Mouse (Mus musculus) thymus, adult 2 months (tissue): ENCODE data around the gene Stk11. TPM values are rescaled to one million over a fixed set of nuclear protein-coding genes. Genes with fewer than 3 reads are reported as not detected.

Experiments
- DNase-seq: peaks from one replicate; pipeline ENCODE4 v3.0.0; 2021
- H3K27ac ChIP-seq: fragments of 200-500 bp; 2 replicates; pipeline ENCODE4 v1.5.1; 2012; ENCODE audit warnings: low read length, control low read depth; ENCODE audit not compliant: control insufficient read depth, insufficient read depth
- H3K27me3 ChIP-seq: fragments of 200-500 bp; 2 replicates; pipeline ENCODE4 v1.6.1; 2012; ENCODE audit warnings: mild to moderate bottlenecking, low read length, moderate library complexity, mixed read lengths; ENCODE audit not compliant: control insufficient read depth, insufficient read depth
- H3K36me3 ChIP-seq: fragments of 200-500 bp; 2 replicates; pipeline ENCODE4 v1.6.1; 2012; ENCODE audit warnings: mild to moderate bottlenecking, low read length, moderate library complexity; ENCODE audit not compliant: control insufficient read depth, insufficient read depth
- H3K4me1 ChIP-seq: fragments of 200-500 bp; replicated peaks from 2 replicates; pipeline ENCODE4 v1.6.1; 2012; ENCODE audit warnings: low read length; ENCODE audit not compliant: control insufficient read depth, insufficient read depth
- H3K4me3 ChIP-seq: fragments of 200-500 bp; 2 replicates; pipeline ENCODE4 v1.5.1; 2012; ENCODE audit warnings: mild to moderate bottlenecking, low read length, control low read depth, moderate library complexity; ENCODE audit not compliant: control insufficient read depth, insufficient read depth
- CTCF ChIP-seq: fragments of 200-500 bp; IDR thresholded peaks from 2 replicates; pipeline ENCODE4 v1.5.1; 2012; ENCODE audit warnings: mild to moderate bottlenecking, control low read depth, low read length, moderate library complexity, borderline replicate concordance; ENCODE audit not compliant: control insufficient read depth, poor library complexity, insufficient read depth; ENCODE audit errors: extremely low read depth
- POLR2A ChIP-seq: fragments of 200-500 bp; IDR thresholded peaks from 2 replicates; pipeline ENCODE4 v1.6.1; 2012; ENCODE audit warnings: mild to moderate bottlenecking, low read length, control low read depth, moderate library complexity; ENCODE audit not compliant: control insufficient read depth, poor library complexity, insufficient read depth; ENCODE audit errors: extremely low read depth
- WGBS: fragments of 180-500 bp; shearing (Covaris S2); methylation state at CpG from one replicate; pipeline ENCODE4 v1.1.7; 2018; 5-methylcytosine and 5-hydroxymethylcytosine counted together
- polyA plus RNA-seq: library from polyadenylated mRNA; depleted of rRNA; stranded (reverse); fragments of >200 nt; gene quantifications from 2 replicates; pipeline ENCODE4 v1.2.3, GENCODE M21; 2012

The Stk11 gene
- polyA plus RNA-seq, 1 experiment = 270 TPM

- TF ChIP-seq CTCF (no peak), POLR2A (no peak)
- Histone ChIP-seq H3K36me3 (no peaks in the 10 kb centered on the region), H3K27ac (peak within 1 kb of the TSS; percentile 7; the same call in 1 of the 2 replicates), H3K27me3 (no peaks in the 10 kb centered on the region), H3K4me1 (peaks cover 17% of the 10 kb centered on the region), H3K4me3 (no peak within 1 kb of the TSS)
- 58% methylated on average over 5 of the region's 5 CpGs for WGBS
- no peak for DNase-seq
Observed at GRCm38 (mm10) chr10:80105460-80105859, 10.1 kb upstream of the Stk11 start, which contains the start of gene Sbno2. Sbno2 (minus strand) TSS chr10:80105571.

GRCm38 (mm10) chr10:80105926-80106325 lies 9.7 kb upstream of the Stk11 start:
- 71% methylated on average over 5 of the region's 5 CpGs for WGBS
- Histone ChIP-seq H3K36me3 (no peaks in the 10 kb centered on the region), H3K4me1 (peaks cover 12% of the 10 kb centered on the region), H3K27ac (peak overlapping the region; percentile 7; the same call in 1 of the 2 replicates), H3K4me3 (no peak overlapping the region), H3K27me3 (no peaks in the 10 kb centered on the region)
- TF ChIP-seq POLR2A (no peak), CTCF (no peak)
- DNase-seq = no peak

- 96% methylated on average over 6 of the region's 6 CpGs for WGBS
- TF ChIP-seq POLR2A (no peak), CTCF (no peak)
Observed at GRCm38 (mm10) chr10:80107678-80108077, 7.9 kb upstream of the Stk11 start.

GRCm38 (mm10) chr10:80114341-80115284 lies 990 bp upstream of the Stk11 start:
- TF ChIP-seq POLR2A = no peak
- TF ChIP-seq CTCF = peak; percentile 76; the same call in 1 of the 2 replicates
- Histone ChIP-seq H3K27me3 (no peaks in the 10 kb centered on the region), H3K4me1 (peaks cover 29% of the 10 kb centered on the region), H3K4me3 (peak overlapping the region; percentile 62), H3K36me3 (no peaks in the 10 kb centered on the region), H3K27ac (peak overlapping the region; percentile 67)
- 4% methylated on average over 27 of the region's 27 CpGs for WGBS
- DNase-seq = peak; percentile 94

More at GRCm38 (mm10) chr10:80107678-80108077, 7.9 kb upstream of the Stk11 start:
- Histone ChIP-seq H3K27ac (no peak overlapping the region), H3K4me1 (peaks cover 1% of the 10 kb centered on the region; the same call in 1 of the 2 replicates), H3K36me3 (no peaks in the 10 kb centered on the region), H3K4me3 (no peak overlapping the region), H3K27me3 (no peaks in the 10 kb centered on the region)
- DNase-seq = no peak

- no peaks in the 10 kb centered on the region for H3K36me3 ChIP-seq
- DNase-seq = no peak
- peak overlapping the region; percentile 73 for H3K4me3 ChIP-seq
- no peaks in the 10 kb centered on the region for H3K27me3 ChIP-seq
- peaks cover 29% of the 10 kb centered on the region for H3K4me1 ChIP-seq
- peak overlapping the region; percentile 13; the same call in 1 of the 2 replicates for H3K27ac ChIP-seq
- TF ChIP-seq POLR2A (no peak), CTCF (no peak)
- under 1% methylated on average over 63 of the region's 63 CpGs for WGBS
Observed at GRCm38 (mm10) chr10:80115944-80116335, 337 bp downstream of the Stk11 start.

- Histone ChIP-seq H3K4me3 (peak overlapping the region; percentile 73), H3K36me3 (no peaks in the 10 kb centered on the region), H3K27me3 (no peaks in the 10 kb centered on the region), H3K4me1 (peaks cover 29% of the 10 kb centered on the region), H3K27ac (peak overlapping the region; percentile 11; the same call in 1 of the 2 replicates)
- no peak for TF ChIP-seq POLR2A
- TF ChIP-seq CTCF = no peak
- DNase-seq = no peak
- WGBS = under 1% methylated on average over 27 of the region's 27 CpGs
Observed at GRCm38 (mm10) chr10:80116563-80116926, 942 bp downstream of the Stk11 start.
